Mouse (Mus musculus) E14TG2a.4 (cell line): ENCODE data around the gene Ppard.
A peak's percentile ranks its signal among the peaks of the same experiment; 100 is the strongest.
"Not testable (repeated sequence)": the region's sequence is repeated elsewhere in the genome, so short reads cannot be mapped to it uniquely, and the experiment has no call there.

Experiments
- H3K27me3 ChIP-seq: 2 replicates; pipeline ENCODE4 v1.6.1; 2014; ENCODE audit warnings: low read length, control low read depth; ENCODE audit not compliant: insufficient read depth
- H3K36me3 ChIP-seq: 2 replicates; pipeline ENCODE4 v1.6.1; 2014; ENCODE audit warnings: low read length, control low read depth; ENCODE audit not compliant: insufficient read depth
- H3K4me1 ChIP-seq: replicated peaks from 2 replicates; pipeline ENCODE4 v1.6.1; 2014; ENCODE audit warnings: low read depth, low read length, control low read depth
- H3K4me3 ChIP-seq: replicated peaks from 2 replicates; pipeline ENCODE4 v1.5.1; 2014; ENCODE audit warnings: mild to moderate bottlenecking, low read length
- H3K9me3 ChIP-seq: 2 replicates; pipeline ENCODE4 v1.6.1; 2014; ENCODE audit warnings: low read length, control low read depth
- CTCF ChIP-seq: conservative IDR thresholded peaks from 2 replicates; pipeline ENCODE4 v1.5.1; 2014; ENCODE audit warnings: low read length
- NANOG ChIP-seq: IDR thresholded peaks from 2 replicates; pipeline ENCODE4 v1.6.1; 2014; ENCODE audit warnings: borderline replicate concordance, low read length, mixed read lengths
- POU5F1 ChIP-seq: IDR thresholded peaks from 2 replicates; pipeline ENCODE4 v1.6.1; 2014; ENCODE audit warnings: low read length, borderline replicate concordance

Gene Ppard

DNA sequence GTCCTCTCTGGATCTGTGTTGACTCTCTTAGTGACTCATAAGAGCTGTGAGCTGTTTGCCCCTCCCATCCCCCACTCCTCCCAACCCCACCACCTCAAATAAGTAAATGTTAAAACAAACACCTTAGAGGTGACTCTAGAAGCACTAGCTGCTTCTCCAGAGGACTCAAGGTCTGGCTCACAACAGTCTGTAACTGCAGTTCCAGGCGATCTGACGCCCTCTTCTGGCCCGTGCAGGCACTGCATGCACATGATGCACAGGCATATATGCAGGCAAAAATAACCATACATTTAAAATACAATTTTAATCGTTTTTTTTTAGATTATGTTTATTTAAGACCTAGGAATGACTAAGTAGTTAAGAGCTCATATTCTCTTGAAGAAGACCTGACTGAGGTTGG is 19.3 kb upstream of the Ppard start:
- H3K27me3 ChIP-seq: no peaks in the 10 kb centered on the region
- H3K4me3 ChIP-seq: peak overlapping the region; percentile 21; the same call in 1 of the 2 replicates
- TF ChIP-seq CTCF (peak; percentile 97), NANOG (no peak)
- H3K36me3 ChIP-seq: peaks cover 4% of the 10 kb centered on the region; the same call in 1 of the 2 replicates
- no peaks in the 10 kb centered on the region for H3K9me3 ChIP-seq
- peaks cover 79% of the 10 kb centered on the region for H3K4me1 ChIP-seq

DNA sequence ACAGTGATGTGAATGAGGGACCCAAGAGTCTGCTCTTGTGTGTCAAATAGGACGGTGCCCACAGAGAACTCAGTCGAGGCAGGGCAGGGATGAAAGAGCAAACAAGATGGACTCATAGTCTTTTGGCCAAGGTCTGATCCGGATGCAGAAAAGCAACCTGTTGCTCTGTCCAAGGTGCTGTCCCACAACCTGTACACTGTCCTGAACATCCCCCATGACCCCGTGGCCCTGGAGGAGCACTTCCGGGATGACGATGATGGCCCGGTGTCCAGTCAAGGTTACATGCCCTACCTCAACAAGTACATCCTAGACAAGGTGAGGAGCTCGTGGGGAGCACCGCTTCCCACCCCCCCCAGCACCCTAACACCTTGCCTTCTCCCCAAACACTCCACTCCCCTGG is 15.7 kb upstream of the Ppard start:
- no peak for TF ChIP-seq CTCF
- no peak for TF ChIP-seq POU5F1
- no peak for TF ChIP-seq NANOG
- peak overlapping the region; percentile 63; the same call in 1 of the 2 replicates for H3K4me3 ChIP-seq
- peaks cover 82% of the 10 kb centered on the region for H3K4me1 ChIP-seq

DNA sequence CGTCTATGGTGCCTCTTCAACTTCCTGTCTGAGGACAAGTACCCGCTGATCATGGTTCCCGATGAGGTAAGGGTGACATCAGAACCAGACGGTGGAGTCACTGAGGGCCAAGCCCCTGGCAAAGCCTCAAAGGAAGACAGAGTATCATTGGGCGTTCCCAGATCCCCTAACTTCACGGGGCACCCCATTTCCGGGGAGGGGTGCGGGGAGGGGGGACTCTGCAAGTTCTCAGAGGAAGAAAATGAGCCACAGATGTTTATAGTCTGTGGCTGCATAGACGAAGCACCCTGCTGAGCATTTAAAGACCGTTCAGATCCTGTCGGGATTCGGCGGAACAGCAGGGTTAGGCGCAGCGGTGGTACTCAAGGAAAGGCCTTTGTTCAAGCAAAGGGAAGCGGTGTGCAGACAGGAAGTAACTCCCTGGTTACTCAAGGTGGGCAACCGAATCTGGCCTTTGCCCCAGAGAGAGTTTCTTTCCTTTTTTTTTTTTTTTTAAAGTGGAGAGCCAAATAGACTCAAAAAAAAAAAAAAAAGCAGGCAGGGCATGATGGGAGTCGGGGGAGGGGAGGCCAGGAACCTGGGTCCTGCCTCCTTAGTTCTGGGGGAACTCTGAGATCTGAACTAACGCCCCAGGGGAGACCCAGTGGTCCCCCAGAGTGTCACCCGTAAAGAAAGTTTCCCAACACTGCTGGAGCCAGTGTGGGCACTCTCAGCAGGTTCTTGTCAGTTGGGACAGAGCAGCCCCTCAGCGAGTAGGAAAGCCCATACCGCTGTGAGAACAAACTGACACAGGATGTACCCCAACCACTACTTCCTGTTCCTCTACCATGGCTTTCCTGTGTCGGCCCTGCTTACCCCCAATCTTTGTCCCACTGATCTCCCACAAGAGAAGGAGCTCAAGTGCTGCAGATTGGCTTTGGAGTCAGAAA is 14.5 kb upstream of the Ppard start:
- TF ChIP-seq POU5F1 (no peak), NANOG (peak; percentile 92)
- peaks cover 80% of the 10 kb centered on the region for H3K4me1 ChIP-seq
- H3K9me3 ChIP-seq: no peaks in the 10 kb centered on the region
- peaks cover 25% of the 10 kb centered on the region for H3K36me3 ChIP-seq
- no peaks in the 10 kb centered on the region for H3K27me3 ChIP-seq
- peak overlapping the region; percentile 63 for H3K4me3 ChIP-seq

More for the DNA sequence above, 15.7 kb upstream of the Ppard start:
- no peaks in the 10 kb centered on the region for H3K27me3 ChIP-seq
- H3K9me3 ChIP-seq: no peaks in the 10 kb centered on the region
- peaks cover 20% of the 10 kb centered on the region for H3K36me3 ChIP-seq

DNA sequence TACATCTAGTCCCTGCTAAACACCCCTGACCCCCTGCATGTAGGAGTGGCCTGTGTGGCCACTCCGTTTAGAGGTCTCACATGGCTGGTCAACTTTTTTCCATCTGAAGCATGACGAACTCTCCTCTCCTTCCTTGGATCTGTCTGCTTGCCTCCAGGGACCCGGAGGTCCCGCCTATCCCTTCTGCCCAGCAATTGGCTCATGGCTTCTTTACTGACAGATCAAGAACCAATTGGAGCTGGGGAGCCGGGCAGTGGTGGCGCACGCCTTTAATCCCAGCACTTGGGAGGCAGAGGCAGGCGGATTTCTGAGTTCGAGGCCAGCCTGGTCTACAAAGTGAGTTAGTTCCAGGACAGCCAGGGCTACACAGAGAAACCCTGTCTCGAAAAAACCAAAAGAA is 10.0 kb upstream of the Ppard start:
- Histone ChIP-seq H3K4me3 (peak overlapping the region; percentile 55), H3K36me3 (peaks cover 37% of the 10 kb centered on the region), H3K4me1 (peaks cover 80% of the 10 kb centered on the region)
- not testable (repeated sequence) for H3K9me3 ChIP-seq, H3K27me3 ChIP-seq

DNA sequence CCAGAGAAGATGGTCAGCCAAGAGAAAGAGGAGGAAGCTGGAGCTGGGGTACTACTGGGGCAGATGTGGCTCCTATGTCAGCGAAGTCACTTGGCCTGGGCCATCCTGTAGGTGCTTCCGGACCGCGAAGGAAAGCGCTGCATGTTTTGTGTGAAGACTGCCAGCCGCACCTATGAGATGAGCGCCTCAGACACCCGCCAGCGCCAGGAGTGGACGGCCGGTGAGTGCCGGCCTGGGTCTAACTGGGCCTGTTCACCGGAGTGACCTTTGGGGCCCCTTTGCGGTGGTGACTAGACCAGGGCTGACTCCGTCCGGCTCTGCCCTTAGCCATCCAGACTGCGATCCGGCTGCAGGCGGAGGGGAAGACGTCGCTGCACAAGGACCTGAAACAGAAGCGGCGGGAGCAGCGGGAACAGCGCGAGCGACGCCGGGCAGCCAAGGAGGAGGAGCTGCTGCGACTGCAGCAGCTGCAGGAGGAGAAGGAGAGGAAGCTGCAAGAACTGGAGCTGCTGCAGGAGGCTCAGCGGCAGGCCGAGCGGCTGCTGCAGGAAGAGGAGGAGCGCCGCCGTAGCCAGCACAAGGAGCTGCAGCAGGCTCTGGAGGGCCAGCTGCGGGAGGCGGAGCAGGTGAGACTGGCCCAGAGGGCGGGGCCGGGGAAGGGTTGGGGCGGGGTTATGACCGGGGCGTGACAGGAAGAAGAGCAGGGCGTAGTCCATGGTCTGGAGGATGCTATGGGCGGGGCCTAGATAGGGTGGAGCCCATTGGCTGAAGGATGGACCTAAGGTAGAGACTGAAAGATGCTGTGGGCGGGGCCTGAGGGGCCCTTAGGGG is 8.7 kb upstream of the Ppard start:
- Histone ChIP-seq H3K36me3 (peaks cover 50% of the 10 kb centered on the region), H3K27me3 (no peaks in the 10 kb centered on the region), H3K4me3 (peak overlapping the region; percentile 86), H3K4me1 (peaks cover 81% of the 10 kb centered on the region), H3K9me3 (no peaks in the 10 kb centered on the region)
- no peak for TF ChIP-seq POU5F1

DNA sequence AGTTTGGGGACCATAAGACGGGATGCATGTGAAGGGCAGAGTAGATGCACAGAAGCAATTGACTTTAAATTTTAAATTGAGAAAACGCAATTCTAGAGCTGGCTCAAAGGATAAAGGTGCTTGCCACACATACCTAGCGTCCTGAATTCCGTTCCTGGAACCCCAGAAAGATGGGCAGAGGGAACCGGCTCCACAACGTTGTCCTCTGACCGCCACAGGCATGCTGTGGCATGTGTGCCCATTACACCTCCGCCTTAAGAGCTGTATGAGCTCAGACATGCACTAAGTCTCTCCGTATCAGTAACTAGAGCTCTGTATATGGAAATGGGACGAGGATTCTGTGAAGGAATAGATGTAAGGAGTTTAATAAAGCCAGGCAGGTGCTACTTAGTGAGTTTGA is 7.9 kb upstream of the Ppard start:
- no peak overlapping the region for H3K4me3 ChIP-seq
- peaks cover 58% of the 10 kb centered on the region for H3K36me3 ChIP-seq
- H3K4me1 ChIP-seq: peaks cover 82% of the 10 kb centered on the region
- H3K27me3 ChIP-seq: no peaks in the 10 kb centered on the region
- TF ChIP-seq CTCF (no peak), POU5F1 (no peak), NANOG (no peak)
- H3K9me3 ChIP-seq: no peaks in the 10 kb centered on the region

DNA sequence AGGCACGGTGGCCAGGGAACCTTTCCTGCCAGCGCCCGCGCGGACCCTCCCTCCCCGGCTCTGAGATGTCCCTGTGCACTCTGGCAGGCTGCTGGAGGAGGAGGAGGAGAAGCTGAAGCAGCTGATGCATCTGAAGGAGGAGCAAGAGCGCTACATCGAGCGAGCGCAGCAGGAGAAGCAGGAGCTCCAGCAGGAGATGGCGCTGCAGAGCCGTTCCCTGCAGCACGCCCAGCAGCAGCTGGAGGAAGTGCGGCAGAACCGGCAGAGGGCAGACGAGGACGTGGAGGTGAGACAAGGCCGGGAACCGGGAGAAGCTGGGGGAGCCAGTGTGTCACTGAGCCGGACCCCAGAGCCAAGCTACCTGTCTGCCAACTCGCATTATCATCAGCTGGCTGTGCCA is 6.5 kb upstream of the Ppard start:
- Histone ChIP-seq H3K27me3 (no peaks in the 10 kb centered on the region), H3K4me3 (peak overlapping the region; percentile 69), H3K4me1 (peaks cover 84% of the 10 kb centered on the region), H3K36me3 (peaks cover 50% of the 10 kb centered on the region), H3K9me3 (no peaks in the 10 kb centered on the region)
- TF ChIP-seq POU5F1 (no peak), CTCF (peak; percentile 68)

DNA sequence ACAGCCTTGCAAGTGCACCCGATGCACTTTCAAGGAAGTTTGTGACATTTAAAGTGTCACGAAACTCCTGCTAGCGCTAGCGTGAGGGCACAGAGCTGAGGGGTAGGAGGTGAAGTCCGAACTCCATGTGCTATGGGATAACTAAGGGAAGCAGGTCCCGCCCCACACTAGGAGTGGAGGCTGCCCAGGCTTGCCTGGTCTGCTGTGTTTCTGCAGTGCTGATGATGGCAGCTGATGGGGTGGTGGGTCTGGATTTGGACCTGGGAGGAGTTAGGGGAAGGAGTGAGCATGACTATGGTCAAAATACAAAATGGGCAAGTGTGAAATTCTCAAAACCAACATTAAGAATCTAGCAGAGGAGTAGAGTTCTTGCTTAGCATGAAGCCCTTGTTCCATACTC is 2.0 kb upstream of the Ppard start:
- no peak for TF ChIP-seq POU5F1
- no peak for TF ChIP-seq NANOG
- no peak for TF ChIP-seq CTCF

More for the DNA sequence above, 2.0 kb upstream of the Ppard start:
- peaks cover 38% of the 10 kb centered on the region for H3K36me3 ChIP-seq
- H3K4me1 ChIP-seq: peaks cover 85% of the 10 kb centered on the region
- H3K27me3 ChIP-seq: no peaks in the 10 kb centered on the region
- H3K4me3 ChIP-seq: 0 out of 2 replicates have a peak overlapping the region, but pooled peaks have one; percentile 41
- no peaks in the 10 kb centered on the region for H3K9me3 ChIP-seq
